Mouse (Mus musculus) bone marrow, adult 2 months (tissue): Measurements from ENCODE around the gene Abr.

Experiments
- CTCF ChIP-seq: fragments of 200-500 bp; IDR thresholded peaks from 2 replicates; pipeline ENCODE4 v1.5.1; 2011; ENCODE audit warnings: low read length, control low read depth; ENCODE audit not compliant: control insufficient read depth, insufficient read depth
- POLR2A ChIP-seq: fragments of 200-500 bp; IDR thresholded peaks from 2 replicates; pipeline ENCODE4 v1.6.1; 2011; ENCODE audit warnings: low read depth, mild to moderate bottlenecking, control low read depth, low read length, borderline replicate concordance; ENCODE audit not compliant: control insufficient read depth

DNA sequence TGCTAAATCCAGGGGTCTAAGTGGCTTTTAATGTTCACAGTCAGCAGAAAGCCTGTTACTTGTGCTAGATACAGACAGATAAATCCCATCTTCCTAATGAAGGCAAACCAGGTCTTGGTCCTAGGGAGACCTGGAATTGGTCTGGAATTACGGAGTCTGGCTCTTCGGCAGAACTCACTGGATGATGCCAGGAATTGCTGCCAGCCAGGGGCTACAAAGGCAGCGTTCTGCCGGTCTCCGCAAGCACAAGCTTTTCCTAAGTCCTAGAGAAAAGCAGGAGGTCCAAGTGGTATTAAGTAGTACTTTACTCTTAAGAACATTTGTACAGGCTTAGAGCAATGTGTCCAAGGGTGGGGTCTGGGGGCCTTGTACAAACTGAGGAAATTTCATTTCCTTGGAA lies 237.8 kb downstream of the Abr start:
- TF ChIP-seq CTCF (no peak), POLR2A (no peak)
